Mouse (Mus musculus): ENCODE results near the gene Il1a. TPM values are rescaled to one million over a fixed set of nuclear protein-coding genes. Genes with fewer than 3 reads are reported as not detected.

Gene Il1a
- not detected in 2 replicates for polyA plus RNA-seq (2016; fragmentation: Nextera tagmentation; extraction: Ambion mirVana)

DNA sequence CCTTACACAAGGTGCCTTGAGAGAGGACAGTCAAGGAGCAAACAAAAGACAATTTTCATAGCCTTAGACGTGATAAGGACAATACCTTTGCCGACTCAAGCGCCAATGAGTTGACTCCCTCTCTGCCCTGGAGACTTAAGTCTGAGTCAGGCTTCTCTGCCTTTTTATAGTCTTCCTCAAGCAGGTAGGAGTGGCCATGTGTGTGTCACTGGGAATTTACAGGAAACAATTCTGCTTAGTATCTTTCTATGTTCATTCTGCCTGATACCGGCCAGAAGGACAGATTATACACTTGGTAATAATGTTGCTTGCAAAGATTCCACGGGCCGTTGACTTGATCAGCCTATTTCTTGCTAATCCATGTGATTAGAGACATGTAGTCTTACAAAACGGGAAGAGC lies at the start of gene Il1a:
Gene Il1a, minus strand, starts transcription at position 137 of the 400 bp plus-strand sequence.
- Histone ChIP-seq H3K27me3 (ENCODE audit: poor library complexity, severe bottlenecking) (no peaks in the 10 kb centered on the region), H3K4me3 (no peak within 1 kb of the TSS), H3K36me3 (replicated peaks) (no peaks in the 10 kb centered on the region), H3K4me1 (peaks cover 8% of the 10 kb centered on the region), H3K27ac (no peak within 1 kb of the TSS), H3K9me3 (no peaks in the 10 kb centered on the region)
- no peak for DNase-seq (ENCODE audit: extremely low spot score, low spot score)
- 88% methylated on average over 7 of the region's 7 CpGs for WGBS

DNA sequence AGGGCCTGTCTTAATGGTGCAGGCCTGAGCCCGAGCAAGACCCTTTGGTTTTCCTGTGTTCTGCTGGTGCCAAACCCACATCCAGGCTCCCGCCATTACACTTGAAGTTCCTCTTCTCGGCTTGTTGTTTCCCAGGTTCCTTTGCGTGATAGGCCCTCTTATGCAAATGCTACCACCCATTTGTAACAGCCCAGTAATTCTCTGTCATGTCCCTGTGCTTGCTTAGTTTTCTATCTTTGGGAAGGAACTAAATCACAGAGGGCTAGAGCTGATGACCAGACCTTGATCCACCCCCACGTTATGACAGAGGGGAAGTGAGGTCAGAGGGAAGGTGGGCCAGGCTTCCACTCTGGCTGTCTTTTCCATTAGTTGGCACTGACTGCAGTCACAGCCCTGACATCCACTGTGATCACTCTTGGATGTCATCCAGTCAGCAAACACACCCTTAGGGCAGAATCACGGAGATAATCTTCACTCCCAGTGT lies 28.4 kb upstream of the Il1a start:
- WGBS, result 85% methylated on average over 6 of the region's 6 CpGs
- Histone ChIP-seq H3K27ac (no peak overlapping the region), H3K4me1 (peaks cover 4% of the 10 kb centered on the region), H3K36me3 (replicated peaks) (no peaks in the 10 kb centered on the region), H3K27me3 (ENCODE audit: poor library complexity, severe bottlenecking) (no peaks in the 10 kb centered on the region), H3K4me3 (no peak overlapping the region), H3K9me3 (peaks cover 7% of the 10 kb centered on the region)
- no peak for DNase-seq (ENCODE audit: extremely low spot score, low spot score)

DNA sequence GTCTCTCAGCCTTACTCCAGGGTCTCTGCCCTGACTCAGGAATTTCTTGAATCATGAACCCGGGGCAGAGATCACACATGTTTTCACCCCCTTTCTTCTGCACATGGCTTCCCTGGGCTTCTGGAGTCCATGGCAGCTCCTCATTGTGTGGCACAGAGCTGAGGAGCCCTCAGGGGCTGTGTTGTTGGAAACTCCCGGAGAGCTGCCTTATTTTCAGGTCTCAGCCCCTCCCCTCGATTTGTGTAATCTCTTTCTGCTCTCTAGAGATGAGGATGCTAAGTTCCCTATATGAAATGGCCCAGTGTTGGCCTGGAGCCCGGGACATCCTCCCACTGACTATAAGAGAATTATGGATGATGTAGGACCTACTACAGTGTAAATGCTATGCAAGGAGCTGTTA lies 23.7 kb upstream of the Il1a start:
- H3K27me3 ChIP-seq (ENCODE audit: poor library complexity, severe bottlenecking), result no peaks in the 10 kb centered on the region
- H3K4me3 ChIP-seq, result no peak overlapping the region
- peaks cover 7% of the 10 kb centered on the region for H3K4me1 ChIP-seq
- H3K36me3 ChIP-seq (replicated peaks), result no peaks in the 10 kb centered on the region
- 69% methylated on average over 4 of the region's 4 CpGs for WGBS
- no peak for DNase-seq (ENCODE audit: extremely low spot score, low spot score)
- no peaks in the 10 kb centered on the region for H3K9me3 ChIP-seq
- no peak overlapping the region for H3K27ac ChIP-seq

DNA sequence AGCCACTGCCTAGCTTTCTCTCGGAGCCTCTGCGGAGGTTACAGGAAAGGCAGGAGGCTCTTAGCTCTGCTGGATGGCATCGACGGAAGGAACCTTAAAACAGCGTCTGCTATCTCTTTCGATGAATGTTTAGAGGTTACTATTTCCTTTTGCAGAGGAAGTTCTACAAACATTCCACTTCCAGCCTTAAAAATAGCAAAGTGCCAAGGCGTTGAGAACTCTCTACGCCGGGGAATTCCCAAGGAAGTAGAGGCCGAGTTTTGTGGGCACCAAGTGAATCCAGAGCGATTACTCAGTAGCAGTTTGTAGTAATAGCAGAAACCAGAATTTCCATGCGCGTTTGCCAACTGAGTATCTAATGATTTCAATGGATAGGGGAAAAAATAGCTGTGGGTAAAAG lies 20.8 kb upstream of the Il1a start:
- Histone ChIP-seq H3K4me3 (no peak overlapping the region), H3K27ac (no peak overlapping the region), H3K36me3 (replicated peaks) (no peaks in the 10 kb centered on the region), H3K9me3 (peaks cover 3% of the 10 kb centered on the region; the same call in 1 of the 2 replicates), H3K4me1 (peaks cover 7% of the 10 kb centered on the region), H3K27me3 (ENCODE audit: poor library complexity, severe bottlenecking) (no peaks in the 10 kb centered on the region)
- WGBS, result 93% methylated on average over 13 of the region's 13 CpGs
- no peak for DNase-seq (ENCODE audit: extremely low spot score, low spot score)

DNA sequence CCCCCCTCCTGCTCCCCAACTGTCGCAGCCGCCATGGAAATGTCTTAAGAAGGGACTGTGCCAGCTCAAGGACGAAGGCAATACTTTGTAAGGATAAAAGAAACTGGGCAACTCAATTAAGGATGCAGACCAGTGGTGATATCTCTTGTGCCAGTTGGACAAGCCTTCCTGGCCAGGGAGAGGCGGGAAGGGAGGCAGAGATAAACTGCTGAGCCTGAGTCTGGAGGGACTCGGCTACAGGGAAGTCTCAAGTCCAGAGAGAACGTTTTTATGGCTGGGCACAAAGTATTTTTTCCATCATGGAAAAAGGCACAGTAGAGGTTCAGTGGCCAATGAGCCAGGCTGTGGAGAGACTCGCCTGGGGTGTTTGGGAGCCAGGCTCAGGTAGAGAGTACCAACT lies 20.3 kb upstream of the Il1a start:
- Histone ChIP-seq H3K27ac (no peak overlapping the region), H3K36me3 (replicated peaks) (no peaks in the 10 kb centered on the region), H3K4me1 (peaks cover 7% of the 10 kb centered on the region), H3K4me3 (no peak overlapping the region), H3K9me3 (peaks cover 6% of the 10 kb centered on the region; the same call in 1 of the 2 replicates), H3K27me3 (ENCODE audit: poor library complexity, severe bottlenecking) (no peaks in the 10 kb centered on the region)
- 69% methylated on average over 7 of the region's 7 CpGs for WGBS
- no peak for DNase-seq (ENCODE audit: extremely low spot score, low spot score)

DNA sequence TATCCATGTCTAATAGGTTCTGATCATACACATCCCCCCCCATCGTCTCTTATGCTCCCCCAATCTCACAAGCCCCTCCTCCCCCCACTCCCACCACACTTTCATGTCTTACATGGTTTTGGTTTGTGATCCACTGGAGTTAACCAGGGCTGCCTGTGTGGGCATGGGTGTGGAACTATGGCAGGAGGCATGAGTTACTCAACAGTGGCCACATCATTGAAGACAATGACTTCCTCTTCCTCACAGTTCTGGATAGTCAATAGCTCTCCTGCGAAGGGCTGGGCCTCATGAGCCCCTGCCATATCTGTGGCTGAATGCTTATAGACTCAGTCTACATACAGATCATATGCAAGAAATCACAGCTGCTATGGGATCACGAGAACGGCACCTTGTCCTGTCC lies 18.5 kb upstream of the Il1a start:
- Histone ChIP-seq H3K27ac (no peak overlapping the region), H3K4me3 (no peak overlapping the region), H3K4me1 (peaks cover 4% of the 10 kb centered on the region), H3K36me3 (replicated peaks) (no peaks in the 10 kb centered on the region), H3K27me3 (ENCODE audit: poor library complexity, severe bottlenecking) (no peaks in the 10 kb centered on the region), H3K9me3 (peaks cover 6% of the 10 kb centered on the region; the same call in 1 of the 2 replicates)
- DNase-seq (ENCODE audit: extremely low spot score, low spot score), result no peak
- 89% methylated on average over 4 of the region's 4 CpGs for WGBS

DNA sequence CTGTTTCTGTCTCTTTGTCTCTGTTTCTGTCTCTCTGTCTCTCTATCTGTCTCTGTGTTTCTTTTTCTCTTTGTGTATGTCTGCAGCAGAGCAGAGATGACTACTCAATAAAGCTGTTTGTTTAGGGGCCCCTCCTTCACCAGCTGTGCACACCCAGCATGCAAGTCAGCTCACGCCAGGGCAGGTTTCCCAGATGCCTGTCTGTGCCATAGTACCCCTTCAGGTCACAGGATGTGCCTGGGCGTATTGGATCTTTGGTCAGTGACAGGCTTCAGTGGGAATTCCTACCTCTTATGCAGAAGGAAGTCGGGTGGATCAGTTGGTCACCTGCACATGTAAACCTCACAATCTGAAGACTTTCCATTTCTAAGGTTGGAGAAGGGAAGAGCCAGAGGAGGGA lies 14.4 kb upstream of the Il1a start:
- peaks cover 6% of the 10 kb centered on the region; the same call in 1 of the 2 replicates for H3K9me3 ChIP-seq
- WGBS, result 79% methylated on average over 3 of the region's 3 CpGs
- H3K36me3 ChIP-seq (replicated peaks), result no peaks in the 10 kb centered on the region
- no peaks in the 10 kb centered on the region for H3K27me3 ChIP-seq (ENCODE audit: poor library complexity, severe bottlenecking)
- H3K4me3 ChIP-seq, result no peak overlapping the region
- no peaks in the 10 kb centered on the region for H3K4me1 ChIP-seq
- DNase-seq (ENCODE audit: extremely low spot score, low spot score), result no peak
- no peak overlapping the region for H3K27ac ChIP-seq

DNA sequence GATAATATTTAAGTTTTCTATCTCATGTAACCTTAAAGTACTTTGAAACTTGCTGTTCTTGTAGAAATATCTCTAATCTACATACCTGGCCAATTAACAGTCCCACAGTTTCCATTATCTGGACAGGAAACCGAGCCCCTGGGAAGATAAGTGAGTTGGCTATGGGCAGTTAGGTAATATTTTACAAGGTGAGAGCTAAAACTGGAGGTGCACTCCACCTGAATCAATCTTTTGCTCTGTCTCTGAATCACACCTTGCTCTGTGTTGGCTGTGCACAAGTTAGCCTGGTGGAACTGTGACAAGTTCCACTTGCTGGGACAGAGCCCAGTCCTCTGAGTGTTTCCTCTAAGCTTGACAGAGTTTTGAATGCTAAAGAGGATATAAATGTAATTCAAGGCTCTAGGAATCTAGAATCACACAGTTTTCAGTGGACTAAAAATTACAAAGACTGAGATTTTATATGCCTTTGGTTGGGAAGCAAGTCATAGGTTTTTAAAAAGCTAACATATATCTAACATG lies 12.4 kb upstream of the Il1a start:
- Histone ChIP-seq H3K9me3 (peaks cover 6% of the 10 kb centered on the region; the same call in 1 of the 2 replicates), H3K36me3 (replicated peaks) (no peaks in the 10 kb centered on the region), H3K4me3 (no peak overlapping the region), H3K4me1 (no peaks in the 10 kb centered on the region), H3K27ac (no peak overlapping the region), H3K27me3 (ENCODE audit: poor library complexity, severe bottlenecking) (no peaks in the 10 kb centered on the region)
- 83% methylated on average over 1 of the region's 1 CpGs for WGBS
- no peak for DNase-seq (ENCODE audit: extremely low spot score, low spot score)

DNA sequence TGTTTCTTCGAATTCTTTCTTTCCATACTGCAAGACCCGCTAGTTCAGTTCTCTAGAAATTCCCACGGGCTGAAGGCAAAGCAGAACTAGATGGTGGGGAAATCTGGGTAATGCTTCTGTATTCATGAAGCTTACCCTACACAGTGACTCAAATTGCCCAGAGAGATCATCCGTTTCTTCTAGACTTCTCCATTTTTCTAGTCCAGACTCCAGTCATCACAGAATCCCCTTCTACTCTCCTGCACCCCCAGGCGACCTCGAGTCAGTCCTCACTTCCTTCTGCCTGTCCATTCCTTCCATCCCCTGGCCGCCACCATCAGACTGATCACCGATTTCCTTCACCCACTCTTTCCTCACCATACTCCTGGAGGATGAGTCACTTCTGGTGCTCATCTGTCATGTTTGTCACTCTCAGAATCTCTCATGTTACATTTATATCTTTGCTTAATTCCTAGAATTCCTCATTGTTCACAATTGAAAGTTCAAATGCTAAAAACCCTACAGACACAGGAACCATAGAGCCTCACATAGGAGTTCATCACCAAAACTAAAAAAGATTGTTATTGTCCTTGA lies 10.3 kb upstream of the Il1a start:
- WGBS, result 83% methylated on average over 8 of the region's 8 CpGs
- no peak overlapping the region for H3K4me3 ChIP-seq
- H3K27me3 ChIP-seq (ENCODE audit: poor library complexity, severe bottlenecking), result no peaks in the 10 kb centered on the region
- H3K9me3 ChIP-seq, result no peaks in the 10 kb centered on the region
- no peak for DNase-seq (ENCODE audit: extremely low spot score, low spot score)
- no peaks in the 10 kb centered on the region for H3K4me1 ChIP-seq
- no peaks in the 10 kb centered on the region for H3K36me3 ChIP-seq (replicated peaks)
- no peak overlapping the region for H3K27ac ChIP-seq

DNA sequence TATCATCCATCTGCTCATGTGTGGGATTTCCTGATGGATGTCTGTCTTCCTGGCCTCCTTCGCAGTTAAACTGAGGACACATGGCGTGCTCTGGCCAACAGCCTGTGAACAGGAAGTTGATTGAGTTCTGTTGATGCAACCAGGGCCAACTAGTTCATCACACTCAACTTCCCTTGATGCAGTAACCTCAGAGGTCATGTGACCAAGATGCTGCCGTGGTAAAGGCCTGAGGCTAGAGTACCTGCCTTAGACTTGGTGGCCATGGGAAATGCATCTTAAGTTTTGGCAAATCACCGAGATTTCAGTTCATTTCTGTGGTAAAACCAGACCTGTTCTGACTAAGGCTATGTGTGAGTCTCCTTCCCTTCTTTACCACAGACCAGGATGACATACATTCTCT lies 6.1 kb upstream of the Il1a start:
- Histone ChIP-seq H3K4me1 (peaks cover 8% of the 10 kb centered on the region), H3K36me3 (replicated peaks) (no peaks in the 10 kb centered on the region), H3K27me3 (ENCODE audit: poor library complexity, severe bottlenecking) (no peaks in the 10 kb centered on the region), H3K4me3 (no peak overlapping the region), H3K9me3 (no peaks in the 10 kb centered on the region), H3K27ac (no peak overlapping the region)
- WGBS, result 91% methylated on average over 4 of the region's 4 CpGs
- DNase-seq (ENCODE audit: extremely low spot score, low spot score), result no peak

DNA sequence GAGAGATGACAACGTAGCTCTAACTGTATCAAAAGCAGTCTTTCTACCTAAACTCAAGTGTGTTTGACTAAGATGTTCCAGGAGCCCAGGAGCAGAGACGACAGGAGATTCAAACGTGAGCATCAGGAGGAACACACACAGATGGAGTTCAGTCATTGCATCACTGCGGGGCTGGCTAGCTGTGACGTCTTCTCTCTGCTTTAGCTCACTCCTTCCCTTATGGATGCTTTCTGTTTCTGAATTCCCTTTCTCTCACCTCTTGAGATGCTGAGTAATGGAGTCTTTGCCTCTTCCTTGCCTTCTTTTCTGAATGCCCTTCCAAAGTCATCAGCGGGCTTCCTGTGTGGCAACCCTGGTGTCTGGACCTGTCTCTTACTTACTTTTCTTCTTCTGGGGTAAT lies 5.1 kb upstream of the Il1a start:
- DNase-seq (ENCODE audit: extremely low spot score, low spot score), result no peak
- Histone ChIP-seq H3K27ac (no peak overlapping the region), H3K9me3 (no peaks in the 10 kb centered on the region), H3K4me1 (peaks cover 8% of the 10 kb centered on the region), H3K27me3 (ENCODE audit: poor library complexity, severe bottlenecking) (no peaks in the 10 kb centered on the region), H3K4me3 (no peak overlapping the region), H3K36me3 (replicated peaks) (no peaks in the 10 kb centered on the region)
- WGBS, result 83% methylated on average over 6 of the region's 6 CpGs

DNA sequence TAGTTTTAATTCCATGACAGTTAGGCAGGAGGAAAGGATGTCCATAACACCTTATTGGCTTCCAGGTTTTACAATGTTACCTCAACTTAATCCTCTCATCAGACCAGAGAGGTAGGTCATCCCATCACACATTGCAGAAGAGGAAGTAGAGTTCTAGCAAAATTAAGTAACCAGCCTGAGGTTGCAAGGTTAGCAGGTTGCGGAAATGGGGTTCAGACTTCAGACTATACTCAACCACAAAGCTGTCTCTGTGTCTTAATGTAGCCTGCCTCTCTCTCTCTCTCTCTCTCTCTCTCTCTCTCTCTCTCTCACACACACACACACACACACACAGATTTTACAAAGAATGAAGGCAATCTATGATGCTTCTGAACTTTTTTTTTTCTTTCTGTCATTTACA lies 4.2 kb upstream of the Il1a start:
- H3K27ac ChIP-seq, result no peak overlapping the region
- DNase-seq (ENCODE audit: extremely low spot score, low spot score), result no peak
- no peaks in the 10 kb centered on the region for H3K9me3 ChIP-seq
- no peaks in the 10 kb centered on the region for H3K36me3 ChIP-seq (replicated peaks)
- 96% methylated on average over 1 of the region's 1 CpGs for WGBS
- no peaks in the 10 kb centered on the region for H3K27me3 ChIP-seq (ENCODE audit: poor library complexity, severe bottlenecking)
- H3K4me3 ChIP-seq, result no peak overlapping the region
- peaks cover 8% of the 10 kb centered on the region for H3K4me1 ChIP-seq

DNA sequence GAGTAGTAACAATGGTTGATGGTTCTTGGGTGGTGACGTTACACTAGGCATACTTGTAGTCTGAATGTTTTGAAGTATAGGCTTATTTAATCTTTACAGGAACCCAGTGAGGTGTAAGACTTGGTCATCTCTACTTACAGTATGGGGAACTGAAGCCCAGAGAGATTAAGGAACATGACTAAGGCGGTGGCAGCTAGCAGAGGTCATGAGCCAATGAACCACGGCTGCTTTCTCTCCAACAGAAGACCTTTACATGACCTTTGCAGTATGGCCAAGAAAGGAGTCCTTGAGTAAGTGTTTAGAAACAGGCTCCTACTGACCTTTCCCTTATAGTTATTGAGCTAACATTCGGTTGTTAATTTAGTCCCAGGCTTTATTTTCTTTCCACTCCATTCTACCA lies 3.8 kb downstream of the Il1a start:
- Histone ChIP-seq H3K4me1 (no peaks in the 10 kb centered on the region), H3K27me3 (ENCODE audit: poor library complexity, severe bottlenecking) (no peaks in the 10 kb centered on the region), H3K9me3 (no peaks in the 10 kb centered on the region), H3K4me3 (no peak overlapping the region), H3K36me3 (replicated peaks) (no peaks in the 10 kb centered on the region), H3K27ac (no peak overlapping the region)
- DNase-seq (ENCODE audit: extremely low spot score, low spot score), result no peak
- 85% methylated on average over 4 of the region's 4 CpGs for WGBS
